16 mouse cellular contexts compared by ENCODE assay signal in the genomic region with DNA sequence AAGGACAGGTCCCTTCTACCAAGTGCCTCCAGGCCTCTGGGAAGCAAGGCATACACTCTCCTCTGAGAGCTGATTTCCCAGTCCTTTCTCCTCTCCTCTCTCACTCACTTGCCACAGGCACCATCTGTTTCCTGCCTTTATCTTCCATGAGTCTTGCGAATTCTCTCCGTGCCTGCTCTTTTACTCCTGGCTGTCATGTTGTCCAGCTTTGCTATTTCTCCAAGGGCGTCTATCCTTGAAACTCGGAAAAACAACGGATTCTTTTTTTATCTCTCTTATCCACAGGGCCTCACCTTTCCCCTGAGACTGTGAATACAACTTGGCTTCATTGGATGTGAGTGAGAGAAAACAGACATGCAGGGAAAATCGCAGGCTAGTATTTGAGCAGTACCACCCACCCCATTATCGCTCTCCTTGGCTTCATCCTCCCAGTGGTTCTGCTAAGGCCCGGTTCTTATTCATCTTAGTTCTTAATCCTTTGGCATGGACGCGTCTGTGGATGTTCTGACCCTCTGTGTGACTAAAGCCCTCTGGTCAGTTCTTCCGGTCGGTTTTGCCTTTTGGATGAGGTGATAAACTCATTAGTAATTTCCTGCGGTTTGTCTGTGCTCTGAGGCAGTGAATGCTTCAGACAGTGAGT.
DNase-seq lines count a peak whose midpoint lies in the region; ATAC-seq and TF ChIP-seq lines count a peak whose summit lies in the region.
"Had no signal": no experiment of that assay in that cellular context is flagged by ENCODE, and none has a peak within 500 bp of the region (broad histone marks: within the 10 kb centered on the region; RNA-seq: fewer than 3 reads in every experiment).

No protein-coding gene starts in this region.

- H3K27me3 ChIP-seq in hindbrain, postnatal 0 days (ENCODE audit: insufficient read depth, low read length) = no peaks in the 10 kb centered on the region
- H3K27me3 ChIP-seq in hindbrain, embryonic 11.5 days (ENCODE audit: control insufficient read depth, insufficient read depth, low read length) = no peaks in the 10 kb centered on the region
- no peaks in the 10 kb centered on the region for H3K27me3 ChIP-seq in heart, postnatal 0 days (ENCODE audit: control insufficient read depth, insufficient read depth, low read length)
- H3K27me3 ChIP-seq in forebrain, embryonic 13.5 days = no peaks in the 10 kb centered on the region

- H3K4me2 ChIP-seq in hindbrain, postnatal 0 days (ENCODE audit: low read depth, low read length) = no peak overlapping the region
- H3K4me2 ChIP-seq in hindbrain, embryonic 11.5 days (replicated peaks; ENCODE audit: low read depth, low read length) = no peak overlapping the region
- H3K4me2 ChIP-seq in heart, postnatal 0 days (ENCODE audit: low read depth, low read length) = 0 out of 2 replicates have a peak overlapping the region, but pooled peaks have one; percentile 8
- no peak overlapping the region for H3K4me2 ChIP-seq in forebrain, embryonic 13.5 days

- H3K9ac ChIP-seq in hindbrain, postnatal 0 days (replicated peaks; ENCODE audit: low read length) = 0 out of 2 replicates have a peak overlapping the region, but pooled peaks have one; percentile 0
- no peak overlapping the region for H3K9ac ChIP-seq in hindbrain, embryonic 11.5 days (ENCODE audit: low read depth, low read length)
- H3K9ac ChIP-seq in heart, postnatal 0 days (replicated peaks; ENCODE audit: low read depth, low read length) = no peak overlapping the region
- H3K9ac ChIP-seq in forebrain, embryonic 13.5 days = no peak overlapping the region

- no peaks in the 10 kb centered on the region for H3K4me1 ChIP-seq in hindbrain, postnatal 0 days (ENCODE audit: insufficient read depth, low read length)
- H3K4me1 ChIP-seq in hindbrain, embryonic 11.5 days (replicated peaks; ENCODE audit: control insufficient read depth, insufficient read depth, low read length) = no peaks in the 10 kb centered on the region
- no peaks in the 10 kb centered on the region for H3K4me1 ChIP-seq in heart, postnatal 0 days (ENCODE audit: control insufficient read depth, insufficient read depth)
- H3K4me1 ChIP-seq in forebrain, embryonic 13.5 days = no peaks in the 10 kb centered on the region

- no peak overlapping the region for H3K27ac ChIP-seq in hindbrain, postnatal 0 days
- H3K27ac ChIP-seq in hindbrain, embryonic 11.5 days (ENCODE audit: low read depth, low read length) = no peak overlapping the region
- peak overlapping the region; percentile 34 for H3K27ac ChIP-seq in heart, postnatal 0 days (ENCODE audit: low read depth)
- no peak overlapping the region for H3K27ac ChIP-seq in forebrain, embryonic 13.5 days
- H3K27ac ChIP-seq: left cerebral cortex, adult 2 months; midbrain, embryonic 10.5 days had no signal

- TF ChIP-seq EP300 in heart, postnatal 0 days (IDR thresholded peaks at IDR 0.05; ENCODE audit: low read depth) = no peak

- intact Hi-C loops in left cerebral cortex, postnatal 36 days (cut with DNase I) = no loop called here

- 72% methylated on average over 13 of the region's 13 CpGs for WGBS in hindbrain, postnatal 0 days
- WGBS in hindbrain, embryonic 11.5 days = 83% methylated on average over 13 of the region's 13 CpGs
- 25% methylated on average over 13 of the region's 13 CpGs for WGBS in heart, postnatal 0 days
- WGBS in forebrain, embryonic 13.5 days = 84% methylated on average over 13 of the region's 13 CpGs

- H3K36me3 ChIP-seq in hindbrain, postnatal 0 days (ENCODE audit: insufficient read depth, low read length) = no peaks in the 10 kb centered on the region
- H3K36me3 ChIP-seq in hindbrain, embryonic 11.5 days (ENCODE audit: control insufficient read depth, insufficient read depth, low read length) = no peaks in the 10 kb centered on the region
- H3K36me3 ChIP-seq in heart, postnatal 0 days (replicated peaks; ENCODE audit: control insufficient read depth, insufficient read depth, low read length) = no peaks in the 10 kb centered on the region
- no peaks in the 10 kb centered on the region for H3K36me3 ChIP-seq in forebrain, embryonic 13.5 days (ENCODE audit: poor library complexity, severe bottlenecking)
- H3K36me3 ChIP-seq: G1E; midbrain, embryonic 10.5 days had no signal

- no peaks in the 10 kb centered on the region for H3K9me3 ChIP-seq in hindbrain, postnatal 0 days (ENCODE audit: low read length)
- H3K9me3 ChIP-seq in hindbrain, embryonic 11.5 days (ENCODE audit: control insufficient read depth, low read length) = no peaks in the 10 kb centered on the region
- H3K9me3 ChIP-seq in heart, postnatal 0 days (replicated peaks; ENCODE audit: control insufficient read depth, low read length) = no peaks in the 10 kb centered on the region
- no peaks in the 10 kb centered on the region for H3K9me3 ChIP-seq in forebrain, embryonic 13.5 days (replicated peaks)
- H3K9me3 ChIP-seq: midbrain, embryonic 10.5 days had no signal

- H3K4me3 ChIP-seq in hindbrain, postnatal 0 days (ENCODE audit: low read length) = no peak overlapping the region
- no peak overlapping the region for H3K4me3 ChIP-seq in hindbrain, embryonic 11.5 days (ENCODE audit: low read depth, low read length)
- H3K4me3 ChIP-seq in heart, postnatal 0 days (ENCODE audit: low read depth, low read length) = no peak overlapping the region
- H3K4me3 ChIP-seq in forebrain, embryonic 13.5 days = no peak overlapping the region
- H3K4me3 ChIP-seq: left cerebral cortex, adult 2 months; midbrain, embryonic 10.5 days; myocyte had no signal

- no peak for DNase-seq in hindbrain, postnatal 0 days (ENCODE audit: low spot score)
- no peak for DNase-seq in hindbrain, embryonic 11.5 days (ENCODE audit: low spot score)
- DNase-seq in 3T3-L1 (ENCODE audit: low read depth, low spot score) = peak; percentile 55
- DNase-seq in heart, adult 18-20 months = peak; percentile 22 to 39
- peak; percentile 33 for DNase-seq in heart, postnatal 0 days (ENCODE audit: low spot score)
- no peak for DNase-seq in left cerebral cortex, postnatal 36 days (ENCODE audit: low spot score in 2 of 2)
- no peak for DNase-seq in adrenal gland, postnatal 14 days
- DNase-seq: cerebellum, adult 11 months; gastrocnemius, postnatal 36 days; right cerebral cortex, adult 18-20 months had no signal

- no peak for ATAC-seq in hindbrain, postnatal 0 days
- no peak for ATAC-seq in hindbrain, embryonic 11.5 days (ENCODE audit: low FRiP score)
- peak; percentile 68 for ATAC-seq in heart, postnatal 0 days (ENCODE audit: insufficient read depth, low read depth)
- no peak for ATAC-seq in forebrain, embryonic 13.5 days
- ATAC-seq: hindbrain, embryonic 16.5 days had no signal

- TF ChIP-seq CTCF in hindbrain, postnatal 0 days (IDR thresholded peaks at IDR 0.05; ENCODE audit: low read depth) = no peak
- TF ChIP-seq CTCF in heart, postnatal 0 days (IDR thresholded peaks at IDR 0.05; ENCODE audit: low read depth) = no peak

Comparison
In these comparisons a context has a peak if more than half of its experiments do, and no peak if none do; other contexts are left out.
1. DNase-seq: peak in 3T3-L1 (single experiment), heart, adult 18-20 months (2 of 2) and heart, postnatal 0 days (single experiment); none in hindbrain, postnatal 0 days (single experiment), hindbrain, embryonic 11.5 days (single experiment), left cerebral cortex, postnatal 36 days (0 of 2) and adrenal gland, postnatal 14 days (single experiment).